Mouse (Mus musculus): ENCODE results near the gene Mcrip2. TPM values are rescaled to one million over a fixed set of nuclear protein-coding genes. Genes with fewer than 3 reads are reported as not detected.

The Mcrip2 gene
- polyA plus RNA-seq, 1 experiment from 2014 or later = 15.9 TPM

- peak; percentile 83 for ATAC-seq
Observed at GRCm38 (mm10) chr17:25823452-25823851, 45.1 kb downstream of the Mcrip2 start, which contains the start of gene Wdr24. Wdr24 (plus strand) TSS chr17:25823627.

GRCm38 (mm10) chr17:25818851-25819780, 49.4 kb downstream of the Mcrip2 start:
- no peak for DNase-seq (ENCODE audit: low spot score)
- Histone ChIP-seq H3K9ac (ENCODE audit: low read length) (0 out of 2 replicates have a peak overlapping the region, but pooled peaks have one; percentile 8), H3K36me3 (ENCODE audit: control insufficient read depth, insufficient read depth, low read length) (peaks cover 34% of the 10 kb centered on the region), H3K27me3 (replicated peaks; ENCODE audit: control insufficient read depth, insufficient read depth, low read length) (peaks cover 17% of the 10 kb centered on the region), H3K4me2 (ENCODE audit: low read length) (0 out of 2 replicates have a peak overlapping the region, but pooled peaks have one; percentile 9), H3K9me3 (replicated peaks; ENCODE audit: control insufficient read depth, low read length) (no peaks in the 10 kb centered on the region), H3K4me1 (ENCODE audit: control insufficient read depth, insufficient read depth, low read length) (peaks cover 4% of the 10 kb centered on the region), H3K27ac (ENCODE audit: low read depth, low read length) (no peak overlapping the region), H3K4me3 (ENCODE audit: low read depth, low read length) (no peak overlapping the region)
- 7% methylated on average over 46 of the region's 46 CpGs for WGBS
- no peak for ATAC-seq

More at GRCm38 (mm10) chr17:25823452-25823851, 45.1 kb downstream of the Mcrip2 start, which contains the start of gene Wdr24:
- Histone ChIP-seq H3K4me2 (ENCODE audit: low read length) (peak within 1 kb of the TSS; percentile 96), H3K27ac (ENCODE audit: low read depth, low read length) (peak within 1 kb of the TSS; percentile 64), H3K36me3 (ENCODE audit: control insufficient read depth, insufficient read depth, low read length) (peaks cover 39% of the 10 kb centered on the region), H3K4me1 (ENCODE audit: control insufficient read depth, insufficient read depth, low read length) (peaks cover 17% of the 10 kb centered on the region), H3K9ac (ENCODE audit: low read length) (peak within 1 kb of the TSS; percentile 72), H3K4me3 (ENCODE audit: low read depth, low read length) (peak within 1 kb of the TSS; percentile 46), H3K9me3 (replicated peaks; ENCODE audit: control insufficient read depth, low read length) (no peaks in the 10 kb centered on the region), H3K27me3 (replicated peaks; ENCODE audit: control insufficient read depth, insufficient read depth, low read length) (peaks cover 16% of the 10 kb centered on the region)
- peak; percentile 95 for DNase-seq (ENCODE audit: low spot score)
- WGBS = under 1% methylated on average over 18 of the region's 18 CpGs

GRCm38 (mm10) chr17:25817662-25818061, 50.9 kb downstream of the Mcrip2 start:
- H3K27ac ChIP-seq (ENCODE audit: low read depth, low read length) = no peak overlapping the region
- peaks cover 34% of the 10 kb centered on the region for H3K36me3 ChIP-seq (ENCODE audit: control insufficient read depth, insufficient read depth, low read length)
- no peaks in the 10 kb centered on the region for H3K9me3 ChIP-seq (replicated peaks; ENCODE audit: control insufficient read depth, low read length)
- H3K9ac ChIP-seq (ENCODE audit: low read length) = no peak overlapping the region
- no peak overlapping the region for H3K4me2 ChIP-seq (ENCODE audit: low read length)
- peaks cover 17% of the 10 kb centered on the region for H3K27me3 ChIP-seq (replicated peaks; ENCODE audit: control insufficient read depth, insufficient read depth, low read length)
- no peak for DNase-seq (ENCODE audit: low spot score)
- 86% methylated on average over 11 of the region's 11 CpGs for WGBS
- H3K4me3 ChIP-seq (ENCODE audit: low read depth, low read length) = no peak overlapping the region
- no peaks in the 10 kb centered on the region for H3K4me1 ChIP-seq (ENCODE audit: control insufficient read depth, insufficient read depth, low read length)
- no peak for ATAC-seq

Small RNA genes lying within 50 kb of the gene (microRNA-seq; reads per million reads assigned to microRNA genes)
- 0.40 reads per million for gene Mir3082

Other genes with a start within 250 kb of the Mcrip2 start
- 2.7 and 7.8 TPM in 2 replicates for gene Gng13, start 151.6 kb downstream of the Mcrip2 start, polyA plus RNA-seq (2014; fragmentation: Nextera tagmentation; extraction: Ambion mirVana)
- gene Chtf18, start 141.3 kb downstream of the Mcrip2 start, polyA plus RNA-seq (2014; fragmentation: Nextera tagmentation; extraction: Ambion mirVana) = 7.1 and 8.6 TPM in 2 replicates
- gene Rpusd1, start 141.1 kb downstream of the Mcrip2 start, polyA plus RNA-seq (2014; fragmentation: Nextera tagmentation; extraction: Ambion mirVana) = 26.6 and 28.9 TPM in 2 replicates
- gene Mslnl, start 132.7 kb downstream of the Mcrip2 start, polyA plus RNA-seq (2014; fragmentation: Nextera tagmentation; extraction: Ambion mirVana) = not detected in 2 replicates
- gene Msln, start 114.4 kb downstream of the Mcrip2 start, polyA plus RNA-seq (2014; fragmentation: Nextera tagmentation; extraction: Ambion mirVana) = 0.14 and 0.48 TPM in 2 replicates
- gene Narfl, start 95.0 kb downstream of the Mcrip2 start, polyA plus RNA-seq (2014; fragmentation: Nextera tagmentation; extraction: Ambion mirVana) = 30.2 and 32.0 TPM in 2 replicates
- 106 and 130 TPM in 2 replicates for gene Haghl, start 83.1 kb downstream of the Mcrip2 start, polyA plus RNA-seq (2014; fragmentation: Nextera tagmentation; extraction: Ambion mirVana)
- gene Ccdc78, start 82.2 kb downstream of the Mcrip2 start, polyA plus RNA-seq (2014; fragmentation: Nextera tagmentation; extraction: Ambion mirVana) = 0.14 TPM in 1 of 2 replicates, not detected in the other
- gene Fam173a, start 75.9 kb downstream of the Mcrip2 start, polyA plus RNA-seq (2014; fragmentation: Nextera tagmentation; extraction: Ambion mirVana) = 72.6 and 82.3 TPM in 2 replicates
- 0.57 and 0.88 TPM in 2 replicates for gene AC134908.4, start 73.1 kb downstream of the Mcrip2 start, polyA plus RNA-seq (2014; fragmentation: Nextera tagmentation; extraction: Ambion mirVana)
- gene Metrn, start 71.6 kb downstream of the Mcrip2 start, polyA plus RNA-seq (2014; fragmentation: Nextera tagmentation; extraction: Ambion mirVana) = 8.4 and 9.8 TPM in 2 replicates
- gene Fbxl16, start 59.7 kb downstream of the Mcrip2 start, polyA plus RNA-seq (2014; fragmentation: Nextera tagmentation; extraction: Ambion mirVana) = 14.0 and 17.6 TPM in 2 replicates
- 33.3 and 37.4 TPM in 2 replicates for gene Wdr24, start 45.1 kb downstream of the Mcrip2 start, polyA plus RNA-seq (2014; fragmentation: Nextera tagmentation; extraction: Ambion mirVana)
- 56.6 and 56.9 TPM in 2 replicates for gene Jmjd8, start 39.9 kb downstream of the Mcrip2 start, polyA plus RNA-seq (2014; fragmentation: Nextera tagmentation; extraction: Ambion mirVana)
- 315 and 322 TPM in 2 replicates for gene Stub1, start 35.4 kb downstream of the Mcrip2 start, polyA plus RNA-seq (2014; fragmentation: Nextera tagmentation; extraction: Ambion mirVana)
- gene Rhbdl1, start 31.5 kb downstream of the Mcrip2 start, polyA plus RNA-seq (2014; fragmentation: Nextera tagmentation; extraction: Ambion mirVana) = 33.6 and 35.4 TPM in 2 replicates
- 5.1 and 6.2 TPM in 2 replicates for gene Gm20683, start 27.0 kb downstream of the Mcrip2 start, polyA plus RNA-seq (2014; fragmentation: Nextera tagmentation; extraction: Ambion mirVana)
- 9.6 and 11.3 TPM in 2 replicates for gene Rhot2, start 23.9 kb downstream of the Mcrip2 start, polyA plus RNA-seq (2014; fragmentation: Nextera tagmentation; extraction: Ambion mirVana)
- gene Wdr90, start 7.3 kb downstream of the Mcrip2 start, polyA plus RNA-seq (2014; fragmentation: Nextera tagmentation; extraction: Ambion mirVana) = 11.6 and 12.2 TPM in 2 replicates
- gene Mettl26, start 6.3 kb upstream of the Mcrip2 start, polyA plus RNA-seq (2014; fragmentation: Nextera tagmentation; extraction: Ambion mirVana) = 60.5 and 66.0 TPM in 2 replicates
- 0.36 and 0.47 TPM in 2 replicates for gene Wfikkn1, start 12.1 kb upstream of the Mcrip2 start, polyA plus RNA-seq (2014; fragmentation: Nextera tagmentation; extraction: Ambion mirVana)
- gene Rab40c, start 51.0 kb upstream of the Mcrip2 start, polyA plus RNA-seq (2014; fragmentation: Nextera tagmentation; extraction: Ambion mirVana) = 31.6 and 33.3 TPM in 2 replicates
- gene Pigq, start 76.2 kb upstream of the Mcrip2 start, polyA plus RNA-seq (2014; fragmentation: Nextera tagmentation; extraction: Ambion mirVana) = 49.5 and 52.6 TPM in 2 replicates
- not detected in 2 replicates for gene Nhlrc4, start 76.2 kb upstream of the Mcrip2 start, polyA plus RNA-seq (2014; fragmentation: Nextera tagmentation; extraction: Ambion mirVana)
- gene A930017K11Rik, start 83.8 kb upstream of the Mcrip2 start, polyA plus RNA-seq (2014; fragmentation: Nextera tagmentation; extraction: Ambion mirVana) = 0.18 TPM in 1 of 2 replicates, not detected in the other
- gene Capn15, start 117.0 kb upstream of the Mcrip2 start, polyA plus RNA-seq (2014; fragmentation: Nextera tagmentation; extraction: Ambion mirVana) = 17.0 and 20.3 TPM in 2 replicates
- gene Rab11fip3, start 200.8 kb upstream of the Mcrip2 start, polyA plus RNA-seq (2014; fragmentation: Nextera tagmentation; extraction: Ambion mirVana) = 15.2 and 20.5 TPM in 2 replicates
- gene Decr2, start 221.6 kb upstream of the Mcrip2 start, polyA plus RNA-seq (2014; fragmentation: Nextera tagmentation; extraction: Ambion mirVana) = 13.6 and 14.4 TPM in 2 replicates
- 31.3 and 40.0 TPM in 2 replicates for gene Nme4, start 226.8 kb upstream of the Mcrip2 start, polyA plus RNA-seq (2014; fragmentation: Nextera tagmentation; extraction: Ambion mirVana)
- gene Tmem8, start 244.5 kb upstream of the Mcrip2 start, polyA plus RNA-seq (2014; fragmentation: Nextera tagmentation; extraction: Ambion mirVana) = 1.5 and 1.9 TPM in 2 replicates

Data from forebrain, embryonic 14.5 days (tissue).